Mouse (Mus musculus) myocyte (in vitro differentiated cells): ENCODE results near the gene Calhm1.

Experiments used
- CEBPB ChIP-seq: IDR thresholded peaks from 2 replicates; pipeline ENCODE4 v1.6.1; 2011; ENCODE audit warnings: mild to moderate bottlenecking, moderate library complexity; ENCODE audit not compliant: poor library complexity, insufficient read depth, severe bottlenecking
- E2F4 ChIP-seq: IDR thresholded peaks from one replicate; pipeline ENCODE4 v1.6.1; 2011; ENCODE audit warnings: mild to moderate bottlenecking, control low read depth, moderate library complexity; ENCODE audit not compliant: insufficient read depth
- MAX ChIP-seq: IDR thresholded peaks from one replicate; pipeline ENCODE4 v1.6.1; 2011; ENCODE audit warnings: low read depth, mild to moderate bottlenecking, control low read depth
- MYOG ChIP-seq, 3 experiments: IDR thresholded peaks; one replicate each; pipeline ENCODE4 v1.6.1; 2011; ENCODE audit warnings: control low read depth in 2 of 3, low read depth in 2 of 3, mild to moderate bottlenecking in 2 of 3; ENCODE audit not compliant: insufficient read length in 2 of 3, control insufficient read depth in 1 of 3, insufficient read depth in 1 of 3
- POLR2A ChIP-seq: IDR thresholded peaks from one replicate; pipeline ENCODE4 v1.6.1; 2011; ENCODE audit warnings: low read depth, mild to moderate bottlenecking, control low read depth, moderate library complexity; ENCODE audit not compliant: insufficient read length
- POLR2AphosphoS2 ChIP-seq: IDR thresholded peaks from one replicate; pipeline ENCODE4 v1.6.1; 2011; ENCODE audit warnings: low read depth, control low read depth; ENCODE audit not compliant: insufficient read length
- REST ChIP-seq: IDR thresholded peaks from one replicate; pipeline ENCODE4 v1.6.1; 2011; ENCODE audit warnings: mild to moderate bottlenecking, control low read depth, moderate library complexity; ENCODE audit not compliant: insufficient read depth, insufficient read length
- SRF ChIP-seq: IDR thresholded peaks from one replicate; pipeline ENCODE4 v1.6.1; 2011; ENCODE audit warnings: low read depth; ENCODE audit not compliant: control insufficient read depth, insufficient read length
- TCF12 ChIP-seq: IDR thresholded peaks from one replicate; pipeline ENCODE4 v1.6.1; 2011; ENCODE audit warnings: mild to moderate bottlenecking, control low read depth; ENCODE audit not compliant: poor library complexity, insufficient read depth, severe bottlenecking
- TCF3 ChIP-seq: IDR thresholded peaks from one replicate; pipeline ENCODE4 v1.6.1; 2011; ENCODE audit warnings: low read depth, control low read depth; ENCODE audit not compliant: insufficient read length
- USF1 ChIP-seq: IDR thresholded peaks from one replicate; pipeline ENCODE4 v1.6.1; 2011; ENCODE audit warnings: low read depth, mild to moderate bottlenecking, control low read depth, moderate library complexity

GRCm38 (mm10) chr19:47142438-47142837 lies 1.6 kb downstream of the Calhm1 start:
- TF ChIP-seq CEBPB, result no peak
- TF ChIP-seq POLR2A, result no peak
- no peak for TF ChIP-seq POLR2AphosphoS2
- no peak for TF ChIP-seq REST
- no peak for TF ChIP-seq MYOG (IDR thresholded peaks at IDR 0.05; ENCODE audit: control insufficient read depth in 1 of 3, insufficient read depth in 1 of 3, insufficient read length in 2 of 3, low read depth in 2 of 3)
- no peak for TF ChIP-seq TCF12
- no peak for TF ChIP-seq USF1
- no peak for TF ChIP-seq E2F4
- TF ChIP-seq MAX, result no peak
- no peak for TF ChIP-seq SRF
- no peak for TF ChIP-seq TCF3
